Mouse (Mus musculus) frontal cortex, postnatal 25 days (tissue): ENCODE measurements around the gene 4932438H23Rik.

Experiments
- DNase-seq, 2 experiments: peaks; one replicate each; pipeline ENCODE4 v3.0.0; 2022; ENCODE audit warnings: low spot score in 2 of 2

The 4932438H23Rik gene

GRCm38 (mm10) chr16:91095022-91095421, at the start of gene 4932438H23Rik:
TSS of gene 4932438H23Rik (minus strand) at chr16:91095122.
- no peak for DNase-seq

- no peak for DNase-seq
Observed at GRCm38 (mm10) chr16:91140991-91141630, 46.2 kb upstream of the 4932438H23Rik start.

- DNase-seq, result no peak
Observed at GRCm38 (mm10) chr16:91140457-91140856, 45.5 kb upstream of the 4932438H23Rik start.

GRCm38 (mm10) chr16:91140056-91140455, 45.1 kb upstream of the 4932438H23Rik start:
- no peak for DNase-seq

DNA sequence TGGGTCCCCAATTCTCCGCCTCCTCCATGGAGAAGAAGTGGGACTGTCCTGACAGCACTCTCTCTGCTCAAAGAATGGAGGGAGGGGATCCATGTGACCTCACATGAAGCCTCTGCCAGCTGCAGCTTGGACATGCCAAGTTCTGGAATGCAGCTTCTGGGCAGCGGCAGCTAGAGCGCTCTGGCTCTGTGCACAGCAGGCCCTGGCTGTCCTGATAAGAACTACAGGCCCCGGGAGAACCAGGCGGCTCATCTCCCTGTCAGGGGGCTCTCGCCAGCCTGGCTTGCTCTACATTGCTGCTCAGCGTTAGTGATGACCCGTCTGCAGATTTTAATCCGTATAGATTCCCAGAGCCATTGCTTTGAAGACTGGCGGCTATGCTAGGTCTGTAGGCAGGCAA, 44.6 kb upstream of the 4932438H23Rik start:
- DNase-seq, result no peak

DNA sequence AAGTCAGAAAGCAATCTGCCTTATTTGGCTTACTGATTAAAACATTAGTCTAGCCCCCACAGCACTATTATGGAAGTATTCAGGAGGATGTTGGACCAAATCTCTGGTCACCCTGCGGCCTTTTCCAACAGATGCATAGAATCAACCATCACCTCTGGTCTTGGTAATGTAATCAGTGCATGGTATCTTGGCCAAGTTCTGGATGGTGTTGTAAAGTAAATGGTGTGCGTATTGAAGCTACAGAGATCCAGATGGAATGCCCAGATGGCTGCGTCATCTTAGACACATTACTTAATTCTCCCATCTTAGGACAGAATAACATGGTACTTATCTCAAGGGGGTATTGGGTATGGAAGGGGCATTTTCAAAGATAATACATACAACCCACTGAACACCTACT, 43.8 kb upstream of the 4932438H23Rik start:
- DNase-seq, result no peak

DNA sequence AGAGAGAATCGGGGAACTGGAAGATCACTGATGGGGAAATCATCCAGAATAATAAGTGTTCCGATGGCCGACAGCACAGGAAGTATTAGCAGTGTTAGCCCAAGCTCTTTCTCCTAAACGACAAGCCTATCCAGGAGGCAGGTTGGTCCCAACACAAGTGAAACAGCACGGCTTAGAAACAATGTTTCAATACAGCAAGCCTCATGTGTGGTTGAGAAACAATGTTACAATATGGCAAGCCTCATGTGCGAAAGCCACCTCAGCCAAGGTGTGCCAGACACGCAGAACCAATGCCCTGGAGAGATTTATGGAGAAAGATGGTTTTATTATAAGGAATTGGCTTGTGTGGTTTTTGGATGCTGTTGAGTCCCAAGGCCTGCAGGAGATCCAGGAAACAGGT, 43.2 kb upstream of the 4932438H23Rik start:
- DNase-seq, result no peak

DNA sequence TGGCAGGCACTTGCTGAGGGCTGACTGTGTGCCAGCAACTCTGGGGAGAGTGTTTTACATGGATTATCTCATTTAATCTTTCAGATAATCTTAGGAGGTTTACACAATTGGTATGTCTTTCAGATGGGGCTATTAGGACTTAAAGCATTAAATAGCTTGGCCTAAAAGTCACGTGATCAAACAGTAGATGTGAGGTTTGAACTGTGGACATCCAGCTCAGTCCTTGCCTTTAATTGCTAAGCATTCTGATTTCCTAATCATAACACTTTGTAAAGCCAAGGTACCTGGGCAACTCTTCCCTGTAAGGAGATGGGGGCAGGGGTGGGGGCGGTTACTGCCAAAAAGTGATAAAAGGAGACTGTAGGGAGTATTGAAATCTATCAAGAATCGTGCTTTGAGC, 41.7 kb upstream of the 4932438H23Rik start:
- no peak for DNase-seq

DNA sequence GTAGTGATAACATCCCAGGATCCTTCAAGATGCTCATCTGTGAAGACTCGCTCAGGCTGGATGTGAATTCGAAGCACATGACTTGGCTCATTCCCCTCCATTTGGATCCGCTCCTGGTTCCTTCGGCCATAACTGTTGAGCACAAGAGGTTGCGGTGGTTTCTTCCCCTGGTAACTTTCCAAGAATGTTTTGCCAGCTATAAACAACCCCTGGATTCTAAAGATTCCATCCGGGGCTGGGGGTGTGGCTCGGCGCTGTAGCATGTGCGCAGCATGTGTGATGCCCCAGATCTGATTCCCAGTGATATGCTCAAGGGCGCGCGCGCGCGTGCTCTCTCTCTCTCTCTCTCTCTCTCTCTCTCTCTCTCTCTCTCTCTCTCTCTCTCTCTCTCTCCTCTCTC, 35.0 kb upstream of the 4932438H23Rik start:
- DNase-seq, result no peak

GRCm38 (mm10) chr16:91128431-91128830, 33.5 kb upstream of the 4932438H23Rik start:
- no peak for DNase-seq

- no peak for DNase-seq
Observed at GRCm38 (mm10) chr16:91126734-91127524, 32.0 kb upstream of the 4932438H23Rik start.

DNA sequence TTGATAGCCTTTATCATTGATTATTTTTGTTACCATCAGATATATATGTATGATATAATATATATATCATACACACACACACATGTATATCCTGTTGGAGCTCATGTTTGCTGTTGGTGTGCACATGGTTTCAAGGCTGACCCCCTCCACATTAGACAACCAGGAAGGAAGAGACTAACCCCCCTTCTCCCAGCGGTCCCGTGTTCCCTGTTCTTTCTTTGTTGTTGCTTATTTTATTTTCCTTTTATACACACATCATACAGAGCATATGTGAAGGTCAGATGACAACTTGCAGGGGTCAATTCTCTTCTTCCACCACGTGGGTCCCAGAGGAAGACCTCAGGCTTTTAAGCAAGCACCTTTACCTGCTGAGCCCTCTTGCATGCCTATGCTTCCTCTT, 29.3 kb upstream of the 4932438H23Rik start:
- DNase-seq, result no peak

DNA sequence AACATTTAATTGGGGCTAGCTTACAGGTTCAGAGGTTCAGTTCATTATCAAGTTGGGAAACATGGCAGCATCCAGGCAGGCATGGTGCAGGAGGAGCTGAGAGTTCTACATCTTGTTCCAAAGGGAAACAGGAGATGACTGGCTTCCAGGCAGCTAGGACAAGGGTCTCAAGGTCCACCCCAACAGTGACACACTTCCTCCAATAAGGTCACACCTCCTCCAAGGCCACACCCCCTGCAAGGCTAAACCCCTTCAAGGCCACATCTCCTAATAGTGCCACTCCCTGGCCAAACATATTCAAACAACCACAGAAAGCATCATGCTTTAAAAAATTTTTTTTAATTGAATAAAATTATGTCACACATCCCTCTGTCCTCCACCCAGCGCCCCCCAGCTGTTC, 28.9 kb upstream of the 4932438H23Rik start:
- DNase-seq, result no peak

DNA sequence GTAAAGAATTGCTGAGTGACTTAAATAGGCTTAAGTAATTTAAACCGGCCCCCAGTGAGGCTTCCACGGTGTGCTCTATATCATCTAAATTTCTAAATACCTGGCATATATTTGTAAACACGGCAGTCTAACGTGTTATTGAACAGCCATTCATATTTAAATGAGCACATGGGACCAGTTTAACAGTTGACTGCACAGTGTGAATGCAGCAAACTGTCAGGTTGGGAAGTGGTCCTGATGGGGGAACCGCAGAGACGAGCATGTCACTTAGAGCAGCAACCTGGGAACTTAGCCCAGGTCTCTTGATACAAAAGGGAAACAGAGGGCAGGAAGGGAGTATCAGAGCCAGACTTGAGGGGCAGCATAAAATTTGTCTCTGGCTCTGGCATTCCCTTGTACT, 25.0 kb upstream of the 4932438H23Rik start:
- no peak for DNase-seq

- no peak for DNase-seq
Observed at GRCm38 (mm10) chr16:91116696-91117095, 21.8 kb upstream of the 4932438H23Rik start.

DNA sequence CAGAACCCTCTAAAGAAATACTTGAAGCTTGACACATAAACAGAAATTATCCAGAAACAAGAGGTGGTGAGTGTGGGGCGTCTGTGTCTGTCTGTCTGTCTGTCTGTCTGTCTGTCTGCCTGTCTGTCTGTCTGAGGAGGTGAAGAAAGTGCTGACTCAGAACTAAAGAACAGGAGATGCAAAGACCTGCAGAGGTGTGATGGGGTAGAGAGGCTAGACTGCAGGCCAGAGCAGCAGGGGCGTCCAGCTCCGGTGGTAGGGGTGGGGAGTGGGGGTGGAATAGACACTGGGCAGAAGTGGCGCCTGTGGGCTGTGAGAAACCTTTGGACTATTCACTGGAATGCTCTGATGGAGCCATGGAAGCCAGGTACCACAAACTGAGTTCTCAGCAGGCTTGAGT, 21.1 kb upstream of the 4932438H23Rik start:
- no peak for DNase-seq

- DNase-seq, result no peak
Observed at GRCm38 (mm10) chr16:91110999-91111535, 16.1 kb upstream of the 4932438H23Rik start.

DNA sequence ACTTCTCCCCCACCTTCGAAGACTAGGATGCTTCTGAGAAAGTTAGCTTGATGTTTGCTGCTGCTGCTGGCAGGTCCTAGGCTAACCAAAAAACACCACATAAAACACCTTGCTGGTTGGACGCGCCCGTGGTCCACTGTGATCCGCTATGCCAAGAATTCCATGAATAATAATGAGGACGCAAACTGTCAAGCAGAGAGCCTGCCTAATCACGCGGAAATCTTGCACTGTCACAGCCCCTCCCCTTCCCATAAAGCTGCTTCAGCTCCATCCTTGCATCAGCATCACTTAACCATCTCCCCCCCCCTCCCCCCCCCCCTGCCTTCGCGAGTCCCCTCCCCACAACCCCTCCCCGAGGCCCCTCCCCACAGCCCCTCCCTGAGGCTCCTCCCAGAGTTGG, 12.7 kb upstream of the 4932438H23Rik start:
- no peak for DNase-seq

- no peak for DNase-seq
Observed at GRCm38 (mm10) chr16:91105481-91106051, 10.6 kb upstream of the 4932438H23Rik start.

GRCm38 (mm10) chr16:91104821-91105480, 10.0 kb upstream of the 4932438H23Rik start:
- DNase-seq, result no peak

GRCm38 (mm10) chr16:91103386-91103785, 8.5 kb upstream of the 4932438H23Rik start:
- no peak for DNase-seq

- no peak for DNase-seq
Observed at GRCm38 (mm10) chr16:91100484-91100883, 5.6 kb upstream of the 4932438H23Rik start.
